Mouse (Mus musculus) v-Abl transformed pro-B cells (cell line): ENCODE results near the gene Tmem234.

Source experiments
- in situ Hi-C, 2 experiments: fragments of 400-800 bp; cut with MboI; formaldehyde crosslinking; loops; one replicate each; pipeline ENCODE4 v1.15.1; 2025; ENCODE audit not compliant: unreplicated experiment in 2 of 2

The Tmem234 gene

DNA sequence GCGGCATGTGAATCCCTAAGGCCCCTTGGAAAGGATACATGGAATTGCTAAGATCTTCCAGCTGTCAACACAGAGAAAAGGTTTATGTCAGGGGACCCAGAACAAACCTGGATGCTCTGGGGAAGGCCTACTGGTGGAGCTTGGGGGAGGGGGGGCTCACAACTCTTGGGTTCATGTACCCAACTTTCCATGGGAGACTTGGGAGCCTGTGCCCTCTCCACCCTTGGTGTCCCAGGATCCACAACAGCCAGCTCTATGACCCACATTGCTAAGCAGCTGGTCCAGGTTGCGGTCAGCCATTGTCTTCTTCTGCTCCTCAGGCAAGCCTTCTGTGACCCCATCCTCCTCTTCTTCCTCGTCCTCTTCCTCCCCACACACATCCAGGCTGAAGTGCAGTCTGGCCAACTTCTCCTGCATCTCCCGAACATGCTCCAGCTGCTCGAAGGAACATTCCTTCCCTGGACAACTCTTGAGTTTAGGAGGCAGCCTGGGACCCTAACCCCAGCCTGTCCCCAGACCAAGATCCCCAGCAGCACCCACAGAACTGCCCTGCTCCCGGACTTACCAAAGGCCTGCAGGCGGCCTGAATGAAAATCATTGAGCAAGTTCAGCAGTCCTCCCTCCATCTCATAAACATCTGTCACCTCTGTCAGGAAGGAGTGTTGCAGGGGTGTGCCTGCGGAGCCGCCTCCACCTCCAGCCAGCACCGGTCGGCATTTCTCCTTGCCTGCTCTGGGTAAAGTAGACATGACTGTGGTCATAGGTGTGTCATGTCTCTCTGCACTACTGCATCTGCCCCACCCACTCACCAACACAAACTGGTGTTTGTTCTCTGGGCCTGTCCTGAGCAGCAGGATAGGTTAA is 20.2 kb downstream of the Tmem234 start:
- in situ Hi-C loops = no loop called here

DNA sequence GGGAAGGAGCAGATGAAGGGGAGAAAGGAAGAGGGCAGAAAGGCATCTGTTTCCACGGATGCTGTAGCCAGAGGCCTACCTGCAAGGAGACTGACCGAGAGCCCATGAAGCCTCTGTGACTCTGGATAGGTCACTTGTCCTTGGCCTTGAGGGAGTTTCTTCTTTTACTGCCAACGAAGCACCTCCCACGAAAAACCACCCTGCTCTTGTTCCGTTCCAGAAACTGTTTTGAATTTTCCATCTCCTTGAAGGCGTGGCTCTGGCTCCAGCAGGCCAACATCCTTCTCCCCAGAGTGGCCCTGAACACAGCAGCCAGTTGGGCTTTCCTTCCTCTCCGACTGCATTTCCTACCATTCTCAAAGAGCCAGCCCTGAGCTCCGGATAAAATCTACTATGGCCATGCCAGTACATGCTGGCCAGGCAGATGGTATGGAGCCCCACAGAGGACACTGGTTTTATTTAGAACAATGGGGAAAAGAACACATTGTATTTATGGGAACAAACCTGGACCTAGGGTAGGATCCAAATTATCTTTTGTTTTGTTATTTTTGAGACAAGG is 20.9 kb downstream of the Tmem234 start:
- in situ Hi-C loops = no loop called here

DNA sequence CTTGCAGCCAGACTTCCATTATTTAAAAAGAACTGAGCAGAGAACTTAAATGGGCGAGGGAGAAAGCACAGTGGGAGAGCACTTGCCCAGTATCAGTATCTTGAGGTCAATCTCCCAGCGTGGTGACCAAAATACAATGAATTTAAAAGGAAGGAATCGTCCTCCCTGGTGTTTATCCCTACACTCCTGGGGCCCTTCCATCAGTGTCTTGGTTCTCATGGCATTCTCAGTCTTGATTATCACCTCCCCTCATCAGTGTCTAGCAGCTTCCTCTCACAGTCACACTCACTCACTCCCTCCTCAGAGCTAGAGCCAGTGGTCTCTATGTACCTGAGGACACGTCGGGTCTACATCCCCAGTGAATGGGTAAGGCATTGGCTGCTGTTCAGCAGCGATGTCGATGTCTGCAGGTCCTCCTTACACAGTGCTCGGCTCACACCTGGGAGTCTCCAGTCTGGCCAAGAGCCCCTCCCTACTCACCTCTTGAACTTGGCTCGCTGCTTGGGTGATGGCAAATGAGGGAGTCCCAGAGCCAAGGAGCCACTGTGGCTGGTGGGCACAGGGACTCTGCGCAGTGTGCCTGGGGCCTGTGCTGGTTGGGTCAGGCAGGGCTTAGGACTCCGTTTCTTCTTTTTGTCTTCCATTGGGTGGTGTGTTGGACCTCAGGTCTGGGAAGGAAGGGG is 21.8 kb downstream of the Tmem234 start:
- in situ Hi-C loops = no loop called here

DNA sequence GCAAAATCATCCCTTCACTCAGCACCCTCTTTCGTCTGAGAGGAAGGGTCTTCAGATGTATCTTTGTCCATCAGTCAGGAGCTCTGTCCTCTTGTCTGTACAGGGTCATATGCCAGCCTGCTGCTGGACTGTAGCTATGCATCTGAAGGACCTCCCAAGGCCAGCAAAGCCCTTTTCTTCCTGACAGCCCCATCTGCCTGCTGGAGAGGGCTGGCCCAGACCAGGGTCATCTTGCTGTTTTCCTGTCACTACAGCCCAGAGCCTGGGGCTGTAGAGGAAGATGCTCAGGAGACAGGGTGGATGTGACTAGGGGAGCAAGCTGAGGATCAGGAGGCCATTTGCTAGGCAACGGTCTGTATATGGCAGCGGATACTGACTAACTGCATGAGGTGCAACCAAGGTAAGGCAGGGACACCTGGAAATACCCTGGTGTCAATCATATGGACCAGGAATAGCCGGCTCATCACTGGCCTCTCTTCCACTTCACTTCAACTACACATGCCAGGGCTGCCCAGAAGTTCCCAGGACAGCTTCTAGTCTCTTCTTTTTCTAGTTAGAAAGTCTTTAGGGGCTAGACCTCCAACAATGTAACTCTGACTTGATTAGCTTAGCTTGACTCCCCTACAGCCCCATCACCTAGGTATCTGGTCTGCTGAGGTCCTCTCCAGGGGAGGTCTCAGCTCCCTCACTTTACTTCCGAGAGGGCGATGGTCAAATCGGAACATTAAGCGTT is 22.5 kb downstream of the Tmem234 start:
- in situ Hi-C loops = no loop called here

DNA sequence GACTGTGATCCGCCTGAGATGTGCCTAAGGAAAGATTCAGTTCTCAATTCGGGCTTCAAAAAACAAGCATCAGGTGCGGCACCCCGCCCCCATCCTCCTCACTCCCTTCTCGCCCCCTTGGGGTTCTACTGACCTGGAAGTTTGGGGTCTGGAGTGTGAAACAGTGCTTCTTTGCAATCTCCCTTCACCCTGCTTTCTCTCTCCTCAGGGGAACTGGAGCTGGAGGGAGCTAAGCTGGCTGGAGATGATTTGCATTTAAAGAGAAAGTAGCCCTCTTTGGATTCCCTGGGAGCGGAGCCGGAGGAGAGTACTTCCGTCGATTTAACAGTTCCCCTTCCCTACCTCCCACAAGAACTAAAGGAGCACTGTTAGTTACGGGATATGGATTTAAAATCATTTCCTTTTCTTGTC is 23.2 kb downstream of the Tmem234 start, which contains the start of gene Ccdc28b:
TSS of gene Ccdc28b (minus strand) at position 267 of the 411 bp plus-strand sequence.
- in situ Hi-C loops = no loop called here

DNA sequence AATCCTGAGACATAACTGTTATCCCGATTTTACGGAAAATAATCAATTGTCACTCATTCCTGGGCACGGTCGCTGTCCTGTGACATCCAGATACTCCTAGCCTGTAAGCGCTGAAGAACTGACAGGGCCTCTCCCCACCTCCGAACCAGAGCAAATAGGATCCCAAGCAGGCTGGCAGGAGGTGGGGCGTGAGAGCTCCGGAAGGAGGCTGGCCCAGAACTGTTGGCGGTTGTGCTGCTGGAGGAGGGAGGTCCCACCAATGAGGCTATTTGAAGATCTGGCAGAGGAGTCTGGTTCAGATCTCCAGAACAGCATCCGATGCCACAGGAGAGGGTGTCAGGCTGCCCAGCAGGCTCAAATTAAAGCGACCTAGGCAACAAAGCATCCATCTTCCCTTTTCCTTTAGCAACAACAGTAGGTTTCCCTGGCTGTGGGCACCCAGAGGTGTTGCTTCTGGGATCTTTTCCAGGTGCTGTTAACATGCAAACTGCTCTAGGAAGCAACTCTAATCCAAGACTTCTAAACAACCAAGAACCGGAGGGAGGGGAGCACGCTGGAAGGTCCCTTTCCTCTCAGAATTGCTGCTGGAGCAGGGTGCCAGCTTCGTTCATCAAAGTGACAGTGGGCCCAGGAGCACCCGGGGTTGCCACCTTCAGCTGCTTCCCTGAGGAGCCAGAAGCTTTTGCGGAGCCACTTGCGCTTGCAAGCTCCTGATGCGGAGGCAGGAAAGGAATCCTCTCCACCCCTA is 24.0 kb downstream of the Tmem234 start:
- in situ Hi-C loops = no loop called here

DNA sequence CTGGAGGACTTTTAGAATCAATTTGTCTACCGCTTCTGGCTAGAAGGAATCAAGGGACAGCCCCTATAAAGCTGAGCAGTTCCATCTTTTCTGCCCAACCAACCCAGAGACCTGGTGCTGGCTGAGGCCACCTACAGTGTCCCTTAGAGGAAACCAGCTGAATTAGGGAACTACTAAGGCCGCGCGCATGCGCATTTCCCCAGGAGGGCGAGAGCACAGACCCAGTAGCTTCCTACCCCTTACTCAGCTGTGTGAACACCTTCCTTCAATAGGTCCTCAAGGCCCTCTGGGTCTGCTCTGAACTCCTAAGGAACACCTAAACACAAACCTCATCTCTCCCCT is 24.5 kb downstream of the Tmem234 start:
- in situ Hi-C loops = no loop called here

DNA sequence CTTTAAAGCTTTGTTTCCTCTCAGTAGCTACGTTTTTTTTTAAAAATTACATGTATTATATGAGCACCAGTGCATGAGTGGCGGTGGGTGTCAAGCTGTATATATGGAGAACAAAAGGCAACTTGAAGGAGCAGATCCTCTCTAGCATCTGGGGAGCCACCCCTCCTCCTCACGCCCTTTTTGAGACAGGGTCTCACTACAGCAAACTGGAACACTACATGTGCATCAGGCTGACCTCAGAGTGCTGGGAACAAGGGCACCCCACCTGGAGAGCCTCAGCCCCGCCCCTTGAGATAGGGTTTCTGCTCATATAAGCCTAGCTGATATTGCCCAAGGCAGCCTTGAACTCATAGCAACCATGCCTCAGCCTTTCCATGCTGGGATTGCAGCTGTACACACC is 25.0 kb downstream of the Tmem234 start:
- in situ Hi-C loops = no loop called here

DNA sequence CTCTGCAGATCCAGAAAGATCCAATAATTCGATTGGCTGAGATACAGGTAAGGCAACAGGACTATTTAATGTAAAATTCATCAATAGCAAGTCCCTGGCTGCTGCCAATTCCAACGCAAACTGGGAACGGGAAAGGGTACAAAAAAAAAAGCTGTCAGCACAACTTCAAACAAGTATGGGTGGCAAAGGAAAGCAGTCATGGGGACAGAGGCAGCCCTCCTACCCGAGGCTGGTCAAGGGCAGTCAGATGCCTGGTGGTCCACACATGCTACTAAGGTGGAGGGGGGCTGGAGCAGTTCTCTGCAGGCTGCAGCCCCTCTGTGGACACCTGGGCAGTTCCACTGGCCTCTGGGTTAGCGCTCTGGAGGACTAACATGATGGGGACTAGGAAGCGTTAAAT is 25.6 kb downstream of the Tmem234 start:
- in situ Hi-C loops = no loop called here

DNA sequence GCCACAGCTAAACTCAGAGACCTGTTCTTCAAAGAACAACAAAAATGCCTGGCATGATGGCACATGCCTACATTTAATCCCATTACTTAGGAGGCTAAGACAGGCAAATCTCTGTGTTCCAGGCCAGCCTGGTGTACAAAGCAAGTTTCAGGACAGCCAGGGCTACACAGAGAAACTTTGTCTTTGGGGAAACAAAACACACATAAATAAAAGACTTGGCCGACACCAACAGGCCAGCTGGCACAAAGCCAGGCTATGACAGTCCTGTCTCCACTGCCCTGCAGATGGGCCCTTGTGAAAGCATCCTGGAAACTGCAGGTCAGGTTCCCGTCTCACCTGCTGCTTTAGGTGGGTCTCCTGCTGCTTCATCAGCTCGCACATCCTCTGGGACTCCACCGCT is 30.5 kb downstream of the Tmem234 start:
- in situ Hi-C loops = no loop called here

DNA sequence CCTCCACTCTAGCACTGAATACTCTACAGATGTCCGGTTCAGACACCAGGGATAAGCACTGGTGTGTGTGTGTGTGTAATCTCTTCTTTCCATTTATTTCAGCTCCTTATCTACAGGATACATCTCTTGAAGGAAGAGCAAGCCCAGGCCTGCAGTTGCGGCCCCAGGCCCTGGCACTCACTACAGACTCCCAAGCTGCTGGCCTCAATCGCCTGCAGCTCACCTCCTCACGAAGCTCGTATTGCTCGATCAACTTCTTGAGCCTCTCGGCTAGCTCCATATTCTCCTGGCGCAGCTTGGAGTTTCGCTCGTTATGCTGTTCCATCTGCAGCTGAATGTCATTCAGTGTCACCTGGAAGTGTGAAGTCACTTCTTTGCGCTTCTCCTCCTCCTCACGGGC is 31.4 kb downstream of the Tmem234 start:
- in situ Hi-C loops = no loop called here

DNA sequence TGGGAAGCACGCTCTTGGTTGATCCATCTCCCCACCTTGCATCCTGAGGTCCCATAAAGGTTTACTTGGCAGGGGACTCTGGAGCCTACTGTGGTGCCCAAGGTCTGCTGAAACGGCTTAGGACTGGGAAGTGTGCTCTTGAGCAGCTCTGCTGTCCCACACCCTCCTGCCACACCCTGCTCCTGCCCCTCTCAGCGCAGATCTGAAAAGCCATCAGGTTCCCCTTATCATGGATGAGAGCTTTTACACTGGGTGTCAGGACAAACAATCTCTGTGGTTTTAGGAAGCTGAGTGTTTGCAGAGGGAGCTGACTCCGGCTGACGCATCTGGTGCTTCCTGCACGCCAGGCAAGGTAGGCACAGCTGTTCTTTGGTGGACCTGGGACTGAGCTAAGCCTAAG is 33.4 kb downstream of the Tmem234 start:
- in situ Hi-C loops = no loop called here

DNA sequence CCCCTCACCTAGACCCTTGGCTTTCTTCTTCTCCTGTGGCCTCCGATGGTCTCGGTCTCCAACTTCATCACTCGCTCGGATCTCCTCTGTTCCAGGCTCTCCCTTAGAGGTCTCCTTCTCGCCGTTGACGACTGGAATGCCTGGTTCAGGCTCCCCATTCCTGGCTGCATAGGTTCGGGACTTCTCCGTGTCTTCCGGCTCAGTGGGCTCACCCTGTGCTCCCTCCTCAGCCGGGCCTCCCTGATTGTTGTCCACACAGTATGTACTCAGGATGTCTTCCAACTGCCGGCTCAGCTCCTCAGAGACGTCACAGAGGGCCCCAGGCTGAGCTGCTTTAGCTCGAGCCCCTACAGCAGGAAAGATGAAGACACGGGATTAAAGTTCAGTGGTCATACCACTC is 38.8 kb downstream of the Tmem234 start:
- in situ Hi-C loops = no loop called here

DNA sequence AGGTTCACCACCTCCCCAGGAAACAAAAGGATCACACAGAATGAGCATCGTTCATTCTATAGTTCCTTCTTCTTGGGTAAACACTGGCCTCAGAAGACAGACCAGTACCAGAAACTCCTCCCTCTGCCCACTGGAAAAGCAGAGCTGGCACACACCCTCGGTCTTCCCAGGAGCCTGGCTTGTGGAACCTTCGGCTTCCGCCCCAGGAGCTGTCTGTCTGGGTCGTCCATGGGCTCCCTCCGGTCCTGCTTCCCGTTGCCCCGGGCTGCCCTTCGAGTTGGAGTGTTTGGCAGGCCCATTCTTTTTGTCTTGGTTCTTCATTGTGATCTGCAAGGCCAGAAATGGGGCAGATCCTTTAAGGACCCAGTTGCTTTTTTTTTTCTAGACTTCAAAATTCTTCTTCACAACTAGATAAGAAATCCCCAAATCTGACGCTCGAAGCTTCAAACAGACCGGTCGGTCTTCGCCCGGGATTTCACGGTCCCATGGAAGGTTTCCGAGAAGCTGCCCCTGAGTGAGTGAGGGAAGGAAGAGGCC is 39.7 kb downstream of the Tmem234 start:
- in situ Hi-C loops = no loop called here

DNA sequence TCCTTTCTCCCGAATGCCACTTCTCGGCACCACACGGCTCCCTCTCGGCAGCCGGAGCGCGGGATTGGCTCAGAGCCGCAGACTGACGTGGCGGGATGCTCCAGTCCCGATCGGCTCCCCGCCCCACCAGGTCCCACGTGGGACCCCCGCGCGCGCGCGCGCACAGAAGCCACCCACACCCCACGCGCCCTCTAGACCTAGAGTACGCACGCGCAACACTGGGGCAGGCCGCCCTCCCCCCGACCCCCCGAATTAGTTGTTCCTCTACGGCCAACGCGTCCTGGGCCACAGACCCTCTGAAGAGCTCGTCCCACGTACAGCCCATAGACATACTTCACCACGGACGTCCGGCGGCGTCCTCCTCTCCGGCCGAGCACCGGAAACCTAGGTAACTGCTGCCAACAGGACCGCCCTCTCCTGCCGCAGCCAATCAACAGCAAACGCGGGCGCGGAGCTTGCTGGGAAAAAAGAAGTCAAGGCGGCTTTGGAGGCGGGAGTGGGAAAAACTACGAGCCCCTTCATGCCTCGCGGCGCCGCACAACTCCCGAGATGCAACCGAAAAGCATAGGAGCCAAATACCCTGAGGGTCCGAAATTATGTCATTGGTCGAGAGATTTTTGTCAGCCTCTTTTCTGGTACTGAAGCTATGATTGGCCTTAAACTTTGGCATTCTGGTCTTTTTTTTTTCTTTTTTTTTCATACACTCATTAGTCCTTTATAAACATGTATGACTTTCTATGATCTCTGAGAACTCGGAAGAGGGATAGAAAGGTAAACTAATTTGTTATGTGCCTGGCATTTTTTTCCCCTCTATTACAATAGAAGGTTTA is 40.4 kb downstream of the Tmem234 start, which contains the start of gene Txlna:
TSS of gene Txlna (minus strand) at position 428 of the 830 bp plus-strand sequence.
- in situ Hi-C loops = no loop called here

DNA sequence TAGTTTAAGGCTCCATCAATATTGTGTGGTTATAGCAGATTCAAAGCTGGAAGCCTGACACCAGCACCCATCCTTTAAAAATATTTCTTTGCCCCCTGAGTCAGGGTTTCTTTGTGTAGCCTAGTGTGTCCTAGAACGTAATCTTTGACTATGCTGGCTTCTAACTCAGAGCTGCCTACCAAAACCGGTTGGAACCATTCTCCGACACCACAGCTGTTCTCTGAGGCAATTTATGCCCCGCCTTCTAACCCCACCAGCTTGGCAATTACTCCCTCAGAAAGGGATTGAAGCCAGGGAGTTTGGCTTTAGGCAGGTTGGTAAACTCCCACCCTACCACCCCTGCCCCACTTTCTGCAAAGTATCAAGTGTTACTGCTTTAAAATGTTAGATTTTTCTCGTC is 41.3 kb downstream of the Tmem234 start:
- in situ Hi-C loops = no loop called here

DNA sequence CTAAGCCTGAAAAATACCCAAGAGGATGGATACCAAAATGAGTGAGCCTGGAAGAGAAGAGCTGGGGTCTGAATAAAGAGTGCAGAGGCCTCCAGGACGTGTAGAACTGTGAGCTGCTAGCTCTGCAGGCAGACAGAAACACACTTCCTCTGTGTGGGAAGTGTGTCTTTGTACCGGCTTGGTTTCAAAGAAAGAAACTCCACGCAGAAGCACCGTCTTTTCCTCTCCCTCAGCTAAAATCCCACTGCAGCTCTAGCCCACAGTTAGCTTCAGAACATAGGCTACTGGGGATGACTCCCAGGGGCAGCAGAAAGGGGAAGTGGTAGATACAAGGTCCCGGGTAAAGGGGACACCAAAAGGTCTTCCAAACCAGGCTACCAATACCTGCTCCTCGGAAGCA is 44.7 kb downstream of the Tmem234 start:
- in situ Hi-C loops = no loop called here

DNA sequence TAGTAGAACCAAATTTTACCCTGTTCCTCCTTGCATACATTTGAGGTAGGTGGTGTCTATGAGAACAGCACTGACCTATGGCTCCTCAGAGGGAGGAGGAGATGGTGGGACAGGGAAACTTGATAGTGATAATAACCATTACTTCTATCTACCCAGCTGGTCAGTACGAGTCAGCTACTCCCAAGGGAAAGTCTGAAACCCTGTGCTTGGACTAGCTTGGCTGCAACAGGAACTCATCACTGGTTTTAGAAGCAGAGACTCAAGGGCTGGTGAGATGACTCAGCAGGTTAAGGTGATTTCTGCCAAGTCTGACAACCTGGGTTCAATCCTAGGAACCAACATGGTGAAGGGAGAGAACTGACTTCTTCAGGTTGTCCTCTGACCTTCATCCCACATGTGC is 48.2 kb downstream of the Tmem234 start:
- in situ Hi-C loops = no loop called here

DNA sequence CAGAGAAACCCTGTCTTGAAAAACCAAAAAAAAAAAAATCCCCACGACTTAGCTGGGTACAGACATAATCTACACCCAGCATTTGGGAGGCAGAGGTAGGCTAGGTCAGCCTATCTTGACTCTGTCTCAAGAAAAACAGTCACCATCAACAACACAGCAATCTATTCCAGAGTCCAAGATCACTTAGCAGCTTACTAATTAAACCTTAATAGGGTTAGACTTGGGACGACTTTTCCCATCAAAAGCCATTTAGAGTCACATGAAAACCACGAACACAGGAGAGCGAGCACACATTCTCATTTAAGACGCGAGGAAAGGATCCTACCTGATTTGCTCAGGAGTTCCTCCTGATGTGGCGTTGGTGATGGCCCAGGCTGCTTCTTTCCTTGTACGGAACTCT is 49.9 kb downstream of the Tmem234 start:
- in situ Hi-C loops = no loop called here
